Mouse (Mus musculus): ENCODE measurements at regions not wholly inside any gene's neighbourhood (a gene's known extent, or its start where the extent isn't known, plus 50 kb on each side); places are given as distances from the start of the nearest gene placed in this dataset.
A peak's percentile ranks its signal among the peaks of the same experiment; 100 is the strongest.

- no peak for ATAC-seq (replicated peaks; ENCODE audit: low read depth, poor library complexity, severe bottlenecking)
These were observed 134.1 kb downstream of the Ackr3 start for GRCm38 (mm10) chr1:90337876-90338316.

- ATAC-seq (replicated peaks; ENCODE audit: low read depth, poor library complexity, severe bottlenecking), result no peak
These were observed 138.6 kb downstream of the Ackr3 start for GRCm38 (mm10) chr1:90342346-90342745.

GRCm38 (mm10) chr1:90343492-90343891, 139.7 kb downstream of the Ackr3 start:
- ATAC-seq (replicated peaks; ENCODE audit: low read depth, poor library complexity, severe bottlenecking), result no peak

- no peak for ATAC-seq (replicated peaks; ENCODE audit: low read depth, poor library complexity, severe bottlenecking)
These were observed 143.3 kb downstream of the Ackr3 start for GRCm38 (mm10) chr1:90347032-90347431.

- no peak for ATAC-seq (replicated peaks; ENCODE audit: low read depth, poor library complexity, severe bottlenecking)
These were observed 145.8 kb downstream of the Ackr3 start for GRCm38 (mm10) chr1:90349611-90350010.

- no peak for ATAC-seq (replicated peaks; ENCODE audit: low read depth, poor library complexity, severe bottlenecking)
These were observed 149.5 kb downstream of the Ackr3 start for GRCm38 (mm10) chr1:90353325-90353724.

- ATAC-seq (replicated peaks; ENCODE audit: low read depth, poor library complexity, severe bottlenecking), result no peak
These were observed 152.8 kb downstream of the Ackr3 start for GRCm38 (mm10) chr1:90356567-90356966.

GRCm38 (mm10) chr1:90357391-90357790, 153.6 kb downstream of the Ackr3 start:
- no peak for ATAC-seq (replicated peaks; ENCODE audit: low read depth, poor library complexity, severe bottlenecking)

- no peak for ATAC-seq (replicated peaks; ENCODE audit: low read depth, poor library complexity, severe bottlenecking)
These were observed 155.2 kb downstream of the Ackr3 start for GRCm38 (mm10) chr1:90358971-90359370.

GRCm38 (mm10) chr1:90360065-90360464, 156.3 kb downstream of the Ackr3 start:
- no peak for ATAC-seq (replicated peaks; ENCODE audit: low read depth, poor library complexity, severe bottlenecking)

- no peak for ATAC-seq (replicated peaks; ENCODE audit: low read depth, poor library complexity, severe bottlenecking)
These were observed 160.7 kb downstream of the Ackr3 start for GRCm38 (mm10) chr1:90364444-90364843.

GRCm38 (mm10) chr1:90368581-90368980, 164.8 kb downstream of the Ackr3 start:
- ATAC-seq (replicated peaks; ENCODE audit: low read depth, poor library complexity, severe bottlenecking), result peak; percentile 75

GRCm38 (mm10) chr1:90369287-90369686, 165.5 kb downstream of the Ackr3 start:
- ATAC-seq (replicated peaks; ENCODE audit: low read depth, poor library complexity, severe bottlenecking), result peak; percentile 65

- no peak for ATAC-seq (replicated peaks; ENCODE audit: low read depth, poor library complexity, severe bottlenecking)
These were observed 167.0 kb downstream of the Ackr3 start for GRCm38 (mm10) chr1:90370766-90371165.

GRCm38 (mm10) chr1:90373001-90373400, 169.2 kb downstream of the Ackr3 start:
- no peak for ATAC-seq (replicated peaks; ENCODE audit: low read depth, poor library complexity, severe bottlenecking)

GRCm38 (mm10) chr1:90374517-90374916, 170.7 kb downstream of the Ackr3 start:
- no peak for ATAC-seq (replicated peaks; ENCODE audit: low read depth, poor library complexity, severe bottlenecking)

- ATAC-seq (replicated peaks; ENCODE audit: low read depth, poor library complexity, severe bottlenecking), result no peak
These were observed 176.4 kb downstream of the Ackr3 start for GRCm38 (mm10) chr1:90380034-90380705.

GRCm38 (mm10) chr1:90382941-90383470, 179.2 kb downstream of the Ackr3 start:
- ATAC-seq (replicated peaks; ENCODE audit: low read depth, poor library complexity, severe bottlenecking), result no peak

GRCm38 (mm10) chr1:90385024-90385423, 181.2 kb downstream of the Ackr3 start:
- peak; percentile 32; the same call in 1 of the 2 replicates for ATAC-seq (replicated peaks; ENCODE audit: low read depth, poor library complexity, severe bottlenecking)

GRCm38 (mm10) chr1:90386792-90387191, 183.0 kb downstream of the Ackr3 start:
- no peak for ATAC-seq (replicated peaks; ENCODE audit: low read depth, poor library complexity, severe bottlenecking)

- ATAC-seq (replicated peaks; ENCODE audit: low read depth, poor library complexity, severe bottlenecking), result no peak
These were observed 186.6 kb downstream of the Ackr3 start for GRCm38 (mm10) chr1:90390422-90390821.

- ATAC-seq (replicated peaks; ENCODE audit: low read depth, poor library complexity, severe bottlenecking), result no peak
These were observed 190.1 kb downstream of the Ackr3 start for GRCm38 (mm10) chr1:90393861-90394260.
